In the genomic region with DNA sequence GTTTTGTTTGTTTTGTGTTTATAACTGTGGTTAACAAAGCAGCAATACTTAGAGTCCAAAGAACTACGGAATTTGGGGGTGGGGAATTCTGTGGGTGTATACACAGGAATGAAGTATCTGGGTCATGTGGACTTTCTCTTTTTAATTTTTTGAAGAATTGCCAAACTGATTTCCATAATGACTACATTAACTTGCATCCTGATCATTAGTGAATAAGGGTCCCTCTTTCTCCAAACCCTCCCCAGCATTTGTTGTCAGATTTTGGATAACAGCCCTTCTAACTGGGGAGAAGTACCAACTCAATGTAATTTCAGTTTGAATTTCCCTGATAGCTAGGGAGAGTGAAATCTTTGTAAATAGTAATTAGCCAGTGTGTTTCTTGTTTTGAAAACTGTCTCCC, we compare ENCODE assay signal across 18 mouse cellular contexts. TPM values are rescaled to one million over a fixed set of nuclear protein-coding genes. Genes with fewer than 3 reads are reported as not detected.
"Had no signal": no experiment of that assay in that cellular context is flagged by ENCODE, and none has a peak within 500 bp of the region (broad histone marks: within the 10 kb centered on the region; RNA-seq: fewer than 3 reads in every experiment).

No protein-coding gene starts in this region.

- H3K27ac ChIP-seq: kidney, embryonic 15.5 days; limb, embryonic 12.5 days; limb, embryonic 15.5 days; liver, embryonic 14.5 days; macrophage; midbrain, embryonic 12.5 days; midbrain, embryonic 15.5 days; neural tube, embryonic 12.5 days; neural tube, embryonic 15.5 days had no signal

- H3K36me3 ChIP-seq: kidney, embryonic 15.5 days; limb, embryonic 12.5 days; limb, embryonic 15.5 days; midbrain, embryonic 12.5 days; midbrain, embryonic 15.5 days; neural tube, embryonic 12.5 days; neural tube, embryonic 15.5 days had no signal

- H3K4me1 ChIP-seq: kidney, embryonic 15.5 days; limb, embryonic 12.5 days; limb, embryonic 15.5 days; midbrain, embryonic 12.5 days; midbrain, embryonic 15.5 days; neural tube, embryonic 12.5 days; neural tube, embryonic 15.5 days had no signal

- H3K4me2 ChIP-seq: kidney, embryonic 15.5 days; limb, embryonic 12.5 days; limb, embryonic 15.5 days; liver, embryonic 11.5 days; lung, embryonic 14.5 days; midbrain, embryonic 12.5 days; midbrain, embryonic 15.5 days; neural tube, embryonic 12.5 days; neural tube, embryonic 15.5 days had no signal

- ATAC-seq: liver, postnatal 0 days; lung, postnatal 0 days; midbrain, embryonic 15.5 days had no signal

- H3K9ac ChIP-seq: kidney, embryonic 15.5 days; limb, embryonic 12.5 days; limb, embryonic 15.5 days; liver, embryonic 14.5 days; liver, postnatal 0 days; lung, embryonic 14.5 days; midbrain, embryonic 12.5 days; midbrain, embryonic 15.5 days; neural tube, embryonic 12.5 days; neural tube, embryonic 15.5 days had no signal

- H3K9me3 ChIP-seq: kidney, embryonic 15.5 days; limb, embryonic 12.5 days; limb, embryonic 15.5 days; midbrain, embryonic 12.5 days; midbrain, embryonic 15.5 days; neural tube, embryonic 12.5 days; neural tube, embryonic 15.5 days had no signal

- DNase-seq: kidney, postnatal 10 days; kidney, postnatal 36 days; left cerebral cortex, postnatal 4 days; liver, postnatal 0 days; lung, embryonic 14.5 days; thymus, adult 18-20 months; thymus, postnatal 36 days had no signal

- H3K4me3 ChIP-seq: kidney, embryonic 15.5 days; limb, embryonic 12.5 days; limb, embryonic 15.5 days; midbrain, embryonic 12.5 days; midbrain, embryonic 15.5 days; neural tube, embryonic 12.5 days; neural tube, embryonic 15.5 days had no signal

- H3K27me3 ChIP-seq: kidney, embryonic 15.5 days; limb, embryonic 12.5 days; limb, embryonic 15.5 days; midbrain, embryonic 12.5 days; midbrain, embryonic 15.5 days; neural tube, embryonic 12.5 days; neural tube, embryonic 15.5 days had no signal

RNA-seq across cellular contexts. Expression of a gene that starts 43.3 kb away (rescaled TPM):
- polyA plus RNA-seq: macrophage had no signal
